Mouse (Mus musculus): ENCODE data around the gene Them5. TPM values are rescaled to one million over a fixed set of nuclear protein-coding genes. Genes with fewer than 3 reads are reported as not detected.

Gene Them5
- polyA plus RNA-seq, 1 experiment = not detected

- H3K27me3 ChIP-seq (ENCODE audit: control insufficient read depth, insufficient read depth, low read length) = peaks cover 2% of the 10 kb centered on the region; the same call in 1 of the 2 replicates
- no peak for DNase-seq (ENCODE audit: low read depth in 1 of 2, low spot score in 2 of 2)
- no peak overlapping the region for H3K27ac ChIP-seq (ENCODE audit: insufficient read depth, low read length)
Observed at GRCm38 (mm10) chr3:94396336-94396735, 54.4 kb downstream of the Them5 start.

DNA sequence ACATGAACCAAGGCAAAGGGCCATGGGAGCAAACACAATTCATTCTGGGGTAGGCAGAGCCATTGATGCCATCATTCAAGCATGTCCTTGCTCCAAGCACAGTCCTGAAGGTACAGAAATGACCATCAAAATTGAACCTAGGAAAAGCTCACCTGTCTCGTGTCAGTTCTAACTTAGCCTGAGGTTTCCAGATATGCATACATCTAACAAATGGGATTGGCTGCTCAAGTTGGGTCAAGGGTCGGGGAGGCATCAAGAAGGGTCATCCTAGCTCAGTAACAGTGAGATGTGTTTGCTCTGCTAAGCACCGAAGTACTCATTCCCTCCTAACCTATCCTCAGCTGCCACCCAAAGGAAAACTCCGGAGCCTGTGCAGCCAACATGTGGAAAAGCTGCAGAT is 55.0 kb downstream of the Them5 start:
- Histone ChIP-seq H3K27ac (ENCODE audit: insufficient read depth, low read length) (no peak overlapping the region), H3K36me3 (ENCODE audit: control insufficient read depth, insufficient read depth, low read length) (no peaks in the 10 kb centered on the region), H3K4me3 (ENCODE audit: extremely low read depth, insufficient read depth, insufficient read length) (no peak overlapping the region), H3K4me1 (ENCODE audit: control insufficient read depth, insufficient read depth, insufficient read length) (no peaks in the 10 kb centered on the region; the same call in 1 of the 2 replicates), H3K27me3 (ENCODE audit: control insufficient read depth, insufficient read depth, low read length) (peaks cover 2% of the 10 kb centered on the region; the same call in 1 of the 2 replicates)
- TF ChIP-seq CTCF (IDR thresholded peaks at IDR 0.05; ENCODE audit: extremely low read depth, insufficient read depth, insufficient read length, insufficient replicate concordance) = no peak
- TF ChIP-seq POLR2A (IDR thresholded peaks at IDR 0.05; ENCODE audit: low read depth, low read length) = no peak
- DNase-seq (ENCODE audit: low read depth in 1 of 2, low spot score in 2 of 2) = no peak
- 84% methylated on average over 4 of the region's 4 CpGs for whole genome bisulfite sequencing

More at GRCm38 (mm10) chr3:94396336-94396735, 54.4 kb downstream of the Them5 start:
- no peaks in the 10 kb centered on the region; the same call in 1 of the 2 replicates for H3K4me1 ChIP-seq (ENCODE audit: control insufficient read depth, insufficient read depth, insufficient read length)
- TF ChIP-seq POLR2A (IDR thresholded peaks at IDR 0.05; ENCODE audit: low read depth, low read length) (no peak), CTCF (IDR thresholded peaks at IDR 0.05; ENCODE audit: extremely low read depth, insufficient read depth, insufficient read length, insufficient replicate concordance) (no peak)
- no peaks in the 10 kb centered on the region for H3K36me3 ChIP-seq (ENCODE audit: control insufficient read depth, insufficient read depth, low read length)
- no peak overlapping the region for H3K4me3 ChIP-seq (ENCODE audit: extremely low read depth, insufficient read depth, insufficient read length)
- WGBS = 87% methylated on average over 1 of the region's 1 CpGs

Other genes starting within 250 kb of the Them5 start
- not detected in 2 replicates for gene Gm10696, start 163.9 kb upstream of the Them5 start, polyA plus RNA-seq (2012; rRNA removed)
- not detected in 2 replicates for gene Gm5286, start 145.4 kb upstream of the Them5 start, polyA plus RNA-seq (2012; rRNA removed)
- gene Gm4778, start 78.1 kb upstream of the Them5 start, polyA plus RNA-seq (2012; rRNA removed) = not detected in 2 replicates
- 0.39 and 0.54 TPM in 2 replicates for gene Them4, start 32.0 kb upstream of the Them5 start, polyA plus RNA-seq (2012; rRNA removed)
- 0.13 TPM in 1 of 2 replicates, not detected in the other for gene C2cd4d, start 20.3 kb downstream of the Them5 start, polyA plus RNA-seq (2012; rRNA removed)
- gene Rorc, start 30.7 kb downstream of the Them5 start, polyA plus RNA-seq (2012; rRNA removed) = 0.92 and 1.1 TPM in 2 replicates
- 0.44 and 0.45 TPM in 2 replicates for gene Lingo4, start 56.4 kb downstream of the Them5 start, polyA plus RNA-seq (2012; rRNA removed)
- 0.15 and 0.19 TPM in 2 replicates for gene Tdrkh, start 71.2 kb downstream of the Them5 start, polyA plus RNA-seq (2012; rRNA removed)
- gene Mrpl9, start 101.2 kb downstream of the Them5 start, polyA plus RNA-seq (2012; rRNA removed) = 16.9 and 19.6 TPM in 2 replicates
- not detected in 2 replicates for gene Oaz3, start 101.8 kb downstream of the Them5 start, polyA plus RNA-seq (2012; rRNA removed)
- gene Celf3, start 136.2 kb downstream of the Them5 start, polyA plus RNA-seq (2012; rRNA removed) = 0.16 TPM in 1 of 2 replicates, not detected in the other
- gene Riiad1, start 138.2 kb downstream of the Them5 start, polyA plus RNA-seq (2012; rRNA removed) = 0.25 TPM in 1 of 2 replicates, not detected in the other
- gene Snx27, start 240.6 kb downstream of the Them5 start, polyA plus RNA-seq (2012; rRNA removed) = 5.4 TPM in 2 replicates

All from spleen, adult 2 months (tissue).